Mouse (Mus musculus): ENCODE measurements at regions not wholly inside any gene's neighbourhood (a gene's known extent, or its start where the extent isn't known, plus 50 kb on each side); places are given as distances from the start of the nearest gene placed in this dataset.

GRCm38 (mm10) chr15:62272755-62273154 is 1349.9 kb upstream of the A1bg start:
- H3K9me3 ChIP-seq (replicated peaks; ENCODE audit: control insufficient read depth, low read length, poor library complexity, severe bottlenecking) = no peaks in the 10 kb centered on the region
- 89% methylated on average over 2 of the region's 2 CpGs for WGBS
- no peak overlapping the region for H3K9ac ChIP-seq (ENCODE audit: low read depth, low read length)

GRCm38 (mm10) chr15:62271428-62271827 is 1348.6 kb upstream of the A1bg start:
- Histone ChIP-seq H3K9ac (ENCODE audit: low read depth, low read length) (no peak overlapping the region), H3K9me3 (replicated peaks; ENCODE audit: control insufficient read depth, low read length, poor library complexity, severe bottlenecking) (no peaks in the 10 kb centered on the region), H3K4me2 (ENCODE audit: low read length) (no peak overlapping the region), H3K36me3 (ENCODE audit: control insufficient read depth, insufficient read depth, low read length) (no peaks in the 10 kb centered on the region), H3K4me1 (ENCODE audit: control insufficient read depth, insufficient read depth, low read length) (no peaks in the 10 kb centered on the region), H3K27ac (ENCODE audit: low read length) (no peak overlapping the region), H3K4me3 (ENCODE audit: low read depth, low read length) (no peak overlapping the region), H3K27me3 (ENCODE audit: control insufficient read depth, insufficient read depth, low read depth, low read length) (no peaks in the 10 kb centered on the region)
- WGBS = 95% methylated on average over 2 of the region's 2 CpGs
- ATAC-seq = no peak

More at GRCm38 (mm10) chr15:62272755-62273154, 1349.9 kb upstream of the A1bg start:
- Histone ChIP-seq H3K4me1 (ENCODE audit: control insufficient read depth, insufficient read depth, low read length) (no peaks in the 10 kb centered on the region), H3K4me3 (ENCODE audit: low read depth, low read length) (no peak overlapping the region), H3K4me2 (ENCODE audit: low read length) (no peak overlapping the region), H3K36me3 (ENCODE audit: control insufficient read depth, insufficient read depth, low read length) (no peaks in the 10 kb centered on the region), H3K27me3 (ENCODE audit: control insufficient read depth, insufficient read depth, low read depth, low read length) (no peaks in the 10 kb centered on the region), H3K27ac (ENCODE audit: low read length) (no peak overlapping the region)
- ATAC-seq = no peak

GRCm38 (mm10) chr15:62268189-62268588 is 1345.4 kb upstream of the A1bg start:
- H3K4me3 ChIP-seq (ENCODE audit: low read depth, low read length) = no peak overlapping the region
- no peak overlapping the region for H3K9ac ChIP-seq (ENCODE audit: low read depth, low read length)
- H3K36me3 ChIP-seq (ENCODE audit: control insufficient read depth, insufficient read depth, low read length) = no peaks in the 10 kb centered on the region
- no peak for ATAC-seq
- WGBS = 85% methylated on average over 2 of the region's 2 CpGs
- no peaks in the 10 kb centered on the region for H3K27me3 ChIP-seq (ENCODE audit: control insufficient read depth, insufficient read depth, low read depth, low read length)
- no peak overlapping the region for H3K4me2 ChIP-seq (ENCODE audit: low read length)
- H3K9me3 ChIP-seq (replicated peaks; ENCODE audit: control insufficient read depth, low read length, poor library complexity, severe bottlenecking) = no peaks in the 10 kb centered on the region
- H3K27ac ChIP-seq (ENCODE audit: low read length) = no peak overlapping the region
- no peaks in the 10 kb centered on the region for H3K4me1 ChIP-seq (ENCODE audit: control insufficient read depth, insufficient read depth, low read length)

- Histone ChIP-seq H3K36me3 (ENCODE audit: control insufficient read depth, insufficient read depth, low read length) (no peaks in the 10 kb centered on the region), H3K9me3 (replicated peaks; ENCODE audit: control insufficient read depth, low read length, poor library complexity, severe bottlenecking) (no peaks in the 10 kb centered on the region), H3K9ac (ENCODE audit: low read depth, low read length) (no peak overlapping the region), H3K27me3 (ENCODE audit: control insufficient read depth, insufficient read depth, low read depth, low read length) (no peaks in the 10 kb centered on the region), H3K27ac (ENCODE audit: low read length) (no peak overlapping the region), H3K4me1 (ENCODE audit: control insufficient read depth, insufficient read depth, low read length) (no peaks in the 10 kb centered on the region), H3K4me3 (ENCODE audit: low read depth, low read length) (no peak overlapping the region), H3K4me2 (ENCODE audit: low read length) (no peak overlapping the region)
- 92% methylated on average over 6 of the region's 6 CpGs for WGBS
- ATAC-seq = no peak
Measured at GRCm38 (mm10) chr15:62267536-62267935, 1344.7 kb upstream of the A1bg start.

GRCm38 (mm10) chr15:62266025-62266424 is 1343.2 kb upstream of the A1bg start:
- no peaks in the 10 kb centered on the region for H3K27me3 ChIP-seq (ENCODE audit: control insufficient read depth, insufficient read depth, low read depth, low read length)
- 92% methylated on average over 6 of the region's 6 CpGs for WGBS
- no peak for ATAC-seq
- no peaks in the 10 kb centered on the region for H3K36me3 ChIP-seq (ENCODE audit: control insufficient read depth, insufficient read depth, low read length)
- H3K4me3 ChIP-seq (ENCODE audit: low read depth, low read length) = no peak overlapping the region
- no peak overlapping the region for H3K27ac ChIP-seq (ENCODE audit: low read length)
- H3K4me2 ChIP-seq (ENCODE audit: low read length) = no peak overlapping the region
- no peak overlapping the region for H3K9ac ChIP-seq (ENCODE audit: low read depth, low read length)
- no peaks in the 10 kb centered on the region for H3K9me3 ChIP-seq (replicated peaks; ENCODE audit: control insufficient read depth, low read length, poor library complexity, severe bottlenecking)
- H3K4me1 ChIP-seq (ENCODE audit: control insufficient read depth, insufficient read depth, low read length) = no peaks in the 10 kb centered on the region

GRCm38 (mm10) chr15:62265484-62265937 is 1342.7 kb upstream of the A1bg start:
- Histone ChIP-seq H3K27me3 (ENCODE audit: control insufficient read depth, insufficient read depth, low read depth, low read length) (no peaks in the 10 kb centered on the region), H3K4me2 (ENCODE audit: low read length) (no peak overlapping the region), H3K9ac (ENCODE audit: low read depth, low read length) (no peak overlapping the region), H3K4me1 (ENCODE audit: control insufficient read depth, insufficient read depth, low read length) (no peaks in the 10 kb centered on the region), H3K36me3 (ENCODE audit: control insufficient read depth, insufficient read depth, low read length) (no peaks in the 10 kb centered on the region), H3K9me3 (replicated peaks; ENCODE audit: control insufficient read depth, low read length, poor library complexity, severe bottlenecking) (no peaks in the 10 kb centered on the region), H3K4me3 (ENCODE audit: low read depth, low read length) (no peak overlapping the region), H3K27ac (ENCODE audit: low read length) (no peak overlapping the region)
- WGBS = 85% methylated on average over 4 of the region's 4 CpGs
- no peak for ATAC-seq

- Histone ChIP-seq H3K36me3 (ENCODE audit: control insufficient read depth, insufficient read depth, low read length) (no peaks in the 10 kb centered on the region), H3K9ac (ENCODE audit: low read depth, low read length) (no peak overlapping the region), H3K27ac (ENCODE audit: low read length) (no peak overlapping the region), H3K27me3 (ENCODE audit: control insufficient read depth, insufficient read depth, low read depth, low read length) (no peaks in the 10 kb centered on the region), H3K9me3 (replicated peaks; ENCODE audit: control insufficient read depth, low read length, poor library complexity, severe bottlenecking) (no peaks in the 10 kb centered on the region), H3K4me2 (ENCODE audit: low read length) (no peak overlapping the region), H3K4me3 (ENCODE audit: low read depth, low read length) (no peak overlapping the region), H3K4me1 (ENCODE audit: control insufficient read depth, insufficient read depth, low read length) (no peaks in the 10 kb centered on the region)
- 86% methylated on average over 1 of the region's 1 CpGs for WGBS
- no peak for ATAC-seq
Measured at GRCm38 (mm10) chr15:62264966-62265365, 1342.2 kb upstream of the A1bg start.

- 93% methylated on average over 1 of the region's 1 CpGs for WGBS
- no peak overlapping the region for H3K4me2 ChIP-seq (ENCODE audit: low read length)
- no peak for ATAC-seq
- H3K27me3 ChIP-seq (ENCODE audit: control insufficient read depth, insufficient read depth, low read depth, low read length) = no peaks in the 10 kb centered on the region
- H3K4me3 ChIP-seq (ENCODE audit: low read depth, low read length) = no peak overlapping the region
- no peaks in the 10 kb centered on the region for H3K4me1 ChIP-seq (ENCODE audit: control insufficient read depth, insufficient read depth, low read length)
- H3K27ac ChIP-seq (ENCODE audit: low read length) = no peak overlapping the region
- H3K9me3 ChIP-seq (replicated peaks; ENCODE audit: control insufficient read depth, low read length, poor library complexity, severe bottlenecking) = no peaks in the 10 kb centered on the region
- no peak overlapping the region for H3K9ac ChIP-seq (ENCODE audit: low read depth, low read length)
- H3K36me3 ChIP-seq (ENCODE audit: control insufficient read depth, insufficient read depth, low read length) = no peaks in the 10 kb centered on the region
Measured at GRCm38 (mm10) chr15:62264183-62264582, 1341.4 kb upstream of the A1bg start.

GRCm38 (mm10) chr15:62262487-62262886 is 1339.7 kb upstream of the A1bg start:
- no peak overlapping the region for H3K4me3 ChIP-seq (ENCODE audit: low read depth, low read length)
- WGBS = 96% methylated on average over 5 of the region's 5 CpGs

More at GRCm38 (mm10) chr15:62262487-62262886, 1339.7 kb upstream of the A1bg start:
- Histone ChIP-seq H3K36me3 (ENCODE audit: control insufficient read depth, insufficient read depth, low read length) (no peaks in the 10 kb centered on the region), H3K9ac (ENCODE audit: low read depth, low read length) (no peak overlapping the region), H3K4me2 (ENCODE audit: low read length) (no peak overlapping the region), H3K27ac (ENCODE audit: low read length) (no peak overlapping the region), H3K9me3 (replicated peaks; ENCODE audit: control insufficient read depth, low read length, poor library complexity, severe bottlenecking) (no peaks in the 10 kb centered on the region), H3K27me3 (ENCODE audit: control insufficient read depth, insufficient read depth, low read depth, low read length) (no peaks in the 10 kb centered on the region), H3K4me1 (ENCODE audit: control insufficient read depth, insufficient read depth, low read length) (peaks cover 3% of the 10 kb centered on the region; the same call in 1 of the 2 replicates)
- ATAC-seq = no peak
